Mouse (Mus musculus): Measurements from ENCODE around the gene Foxm1.

DNA sequence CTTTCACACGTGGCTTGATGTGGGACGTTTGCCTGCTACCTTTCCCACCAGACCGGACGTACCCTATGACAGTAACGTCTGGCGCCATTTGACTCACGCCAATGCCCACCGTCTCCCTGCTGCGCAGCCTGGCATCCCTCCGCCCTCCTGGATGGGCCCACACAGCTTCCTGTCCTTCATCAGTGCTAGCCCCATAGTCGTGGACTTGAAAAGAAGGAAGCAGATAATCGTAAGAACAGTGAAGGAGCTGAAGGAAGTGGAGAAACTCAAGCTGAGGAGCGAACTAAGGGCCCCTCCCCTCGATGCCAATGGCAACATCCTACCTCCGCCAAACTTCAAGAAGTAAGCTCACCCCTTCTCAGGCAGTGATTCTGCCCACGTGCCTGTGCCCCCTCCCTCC is 16.9 kb downstream of the Foxm1 start:
- TF ChIP-seq CTCF (IDR thresholded peaks at IDR 0.05; ENCODE audit: low read depth, low read length) (no peak), POLR2A (IDR thresholded peaks at IDR 0.05; ENCODE audit: insufficient read depth, low read length) (no peak), EP300 (IDR thresholded peaks at IDR 0.05; ENCODE audit: insufficient read depth, low read depth, low read length) (no peak)

Data from ES-Bruce4 (cell line).